Mouse (Mus musculus): ENCODE results near the gene Dnaja3. TPM values are rescaled to one million over a fixed set of nuclear protein-coding genes. Genes with fewer than 3 reads are reported as not detected.

Dnaja3 gene
- polyA plus RNA-seq, 1 experiment, result 72.9 TPM

DNA sequence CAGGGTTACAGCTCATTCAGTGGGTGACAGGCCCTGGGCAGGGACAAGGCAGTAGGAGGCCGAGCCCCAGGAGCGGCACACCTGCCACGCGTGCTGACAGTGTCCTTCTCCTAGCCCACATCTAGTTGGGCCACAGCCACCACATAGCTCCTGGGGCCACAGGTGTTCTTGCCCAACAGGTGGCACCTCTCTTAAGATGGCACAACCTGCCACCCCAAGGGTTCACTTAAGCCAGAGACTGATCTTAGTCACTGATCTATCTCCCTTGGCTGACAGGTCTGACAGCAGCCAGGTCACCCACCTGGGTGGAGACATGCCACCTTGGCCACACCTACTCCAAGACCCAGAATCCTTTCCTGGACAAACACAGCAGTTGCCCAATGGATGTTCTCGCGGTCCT is 3.1 kb downstream of the Dnaja3 start:
- WGBS, result 38% methylated on average over 6 of the region's 6 CpGs
- no peaks in the 10 kb centered on the region for H3K27me3 ChIP-seq (replicated peaks; ENCODE audit: control insufficient read depth, insufficient read depth, low read length)
- H3K4me1 ChIP-seq (ENCODE audit: control insufficient read depth, insufficient read depth, low read length), result peaks cover 56% of the 10 kb centered on the region
- H3K27ac ChIP-seq (ENCODE audit: insufficient read depth, low read depth, low read length), result peak overlapping the region; percentile 77
- no peak for TF ChIP-seq POLR2A (IDR thresholded peaks at IDR 0.05; ENCODE audit: low read depth, low read length)
- TF ChIP-seq CTCF (conservative IDR thresholded peaks at IDR 0.05; ENCODE audit: insufficient read depth, insufficient read length, low read depth, low read length), result no peak
- no peaks in the 10 kb centered on the region for H3K36me3 ChIP-seq (ENCODE audit: control insufficient read depth, insufficient read depth, low read length)
- DNase-seq, result no peak
- peak overlapping the region; percentile 4; the same call in 1 of the 2 replicates for H3K4me3 ChIP-seq (ENCODE audit: insufficient read depth, low read depth, low read length)

DNA sequence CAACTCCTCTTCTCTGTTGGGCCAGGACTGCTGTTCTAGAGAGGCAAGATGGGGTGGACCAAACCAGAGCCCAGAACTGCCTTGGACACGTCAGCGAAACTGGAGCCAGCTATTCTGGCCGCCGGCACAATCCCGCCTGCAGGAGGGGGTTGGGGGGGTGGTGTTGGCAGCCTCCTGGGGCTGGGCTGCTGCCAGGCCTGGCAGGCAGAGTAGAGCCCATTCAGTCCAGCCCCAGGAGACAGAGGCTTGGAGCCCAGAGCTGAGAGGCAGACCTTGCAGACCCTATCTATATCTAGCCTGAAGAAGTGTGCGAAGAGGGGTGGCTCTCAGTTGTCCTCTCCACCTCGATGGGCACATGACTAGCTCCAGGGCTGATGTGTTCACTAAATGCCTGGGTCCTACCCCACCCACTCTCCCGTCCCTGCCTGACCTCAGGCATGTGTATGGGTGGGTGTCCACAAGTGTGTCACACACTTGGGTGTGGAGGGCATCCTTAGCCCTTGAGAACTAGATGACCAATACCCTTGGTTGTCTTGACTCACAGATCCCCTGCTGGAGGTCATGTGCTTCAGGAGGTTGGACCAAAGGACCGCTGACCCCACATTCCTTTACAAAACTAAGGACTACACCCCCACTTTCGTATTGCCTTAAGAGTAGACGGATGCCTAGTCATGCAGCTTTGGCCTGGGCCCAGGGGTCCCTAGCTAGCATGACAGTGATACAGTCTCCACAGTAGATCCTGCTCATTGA is 4.1 kb downstream of the Dnaja3 start:
- Histone ChIP-seq H3K27ac (ENCODE audit: insufficient read depth, low read depth, low read length) (peak overlapping the region; percentile 78), H3K36me3 (ENCODE audit: control insufficient read depth, insufficient read depth, low read length) (no peaks in the 10 kb centered on the region), H3K4me1 (ENCODE audit: control insufficient read depth, insufficient read depth, low read length) (peaks cover 61% of the 10 kb centered on the region), H3K27me3 (replicated peaks; ENCODE audit: control insufficient read depth, insufficient read depth, low read length) (no peaks in the 10 kb centered on the region), H3K4me3 (ENCODE audit: insufficient read depth, low read depth, low read length) (no peak overlapping the region)
- DNase-seq, result peak; percentile 94
- WGBS, result 22% methylated on average over 11 of the region's 11 CpGs
- TF ChIP-seq POLR2A (IDR thresholded peaks at IDR 0.05; ENCODE audit: low read depth, low read length), result no peak
- TF ChIP-seq CTCF (conservative IDR thresholded peaks at IDR 0.05; ENCODE audit: insufficient read depth, insufficient read length, low read depth, low read length), result no peak

DNA sequence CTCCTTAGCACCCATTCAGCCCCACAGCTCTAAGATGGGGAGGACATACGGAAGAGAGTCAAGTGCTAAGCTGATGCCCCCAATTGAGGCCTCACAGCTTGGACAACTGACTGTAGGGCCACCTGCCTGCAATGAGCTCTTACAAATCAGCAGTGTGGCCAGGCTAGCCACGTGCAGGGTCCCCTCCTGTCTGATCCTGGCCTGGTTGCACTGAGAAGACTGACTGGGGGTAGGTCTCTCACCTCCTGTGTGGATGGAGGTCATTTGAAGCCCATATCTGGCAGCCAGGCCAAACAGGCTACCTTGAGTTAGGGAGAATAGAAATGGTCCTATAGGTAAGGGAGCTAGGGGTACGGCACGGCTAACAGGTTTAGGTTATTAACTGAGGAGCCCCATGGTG is 6.1 kb downstream of the Dnaja3 start:
- no peaks in the 10 kb centered on the region for H3K36me3 ChIP-seq (ENCODE audit: control insufficient read depth, insufficient read depth, low read length)
- H3K4me1 ChIP-seq (ENCODE audit: control insufficient read depth, insufficient read depth, low read length), result peaks cover 64% of the 10 kb centered on the region

DNA sequence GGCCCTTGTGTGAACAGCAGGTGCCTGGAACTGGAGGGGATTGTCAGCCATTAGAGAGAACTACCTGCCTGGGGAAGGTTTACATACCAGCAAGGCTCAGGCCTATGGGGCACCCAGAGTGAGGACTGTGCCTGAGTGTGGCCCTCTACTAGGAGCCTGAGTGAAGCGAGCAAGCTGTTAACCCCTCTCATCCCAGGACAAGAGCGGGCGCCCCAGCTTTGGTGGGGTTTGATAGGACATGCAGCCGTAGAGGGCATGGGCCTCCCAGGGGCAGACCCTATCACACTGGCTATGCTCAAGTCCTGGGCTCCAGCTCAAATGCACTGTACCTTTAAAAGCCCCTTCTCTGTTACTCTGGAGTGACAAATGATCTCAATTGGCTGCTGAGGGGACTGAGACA is 7.0 kb downstream of the Dnaja3 start:
- 88% methylated on average over 4 of the region's 4 CpGs for WGBS
- DNase-seq, result no peak
- Histone ChIP-seq H3K27ac (ENCODE audit: insufficient read depth, low read depth, low read length) (no peak overlapping the region), H3K27me3 (replicated peaks; ENCODE audit: control insufficient read depth, insufficient read depth, low read length) (no peaks in the 10 kb centered on the region), H3K4me1 (ENCODE audit: control insufficient read depth, insufficient read depth, low read length) (peaks cover 59% of the 10 kb centered on the region), H3K36me3 (ENCODE audit: control insufficient read depth, insufficient read depth, low read length) (no peaks in the 10 kb centered on the region), H3K4me3 (ENCODE audit: insufficient read depth, low read depth, low read length) (no peak overlapping the region)
- TF ChIP-seq CTCF (conservative IDR thresholded peaks at IDR 0.05; ENCODE audit: insufficient read depth, insufficient read length, low read depth, low read length), result no peak

More for the DNA sequence above, 6.1 kb downstream of the Dnaja3 start:
- TF ChIP-seq POLR2A (IDR thresholded peaks at IDR 0.05; ENCODE audit: low read depth, low read length) (no peak), CTCF (conservative IDR thresholded peaks at IDR 0.05; ENCODE audit: insufficient read depth, insufficient read length, low read depth, low read length) (no peak)
- 68% methylated on average over 4 of the region's 4 CpGs for WGBS
- no peak for DNase-seq
- Histone ChIP-seq H3K27me3 (replicated peaks; ENCODE audit: control insufficient read depth, insufficient read depth, low read length) (no peaks in the 10 kb centered on the region), H3K4me3 (ENCODE audit: insufficient read depth, low read depth, low read length) (no peak overlapping the region), H3K27ac (ENCODE audit: insufficient read depth, low read depth, low read length) (0 out of 2 replicates have a peak overlapping the region, but pooled peaks have one; percentile 14)

DNA sequence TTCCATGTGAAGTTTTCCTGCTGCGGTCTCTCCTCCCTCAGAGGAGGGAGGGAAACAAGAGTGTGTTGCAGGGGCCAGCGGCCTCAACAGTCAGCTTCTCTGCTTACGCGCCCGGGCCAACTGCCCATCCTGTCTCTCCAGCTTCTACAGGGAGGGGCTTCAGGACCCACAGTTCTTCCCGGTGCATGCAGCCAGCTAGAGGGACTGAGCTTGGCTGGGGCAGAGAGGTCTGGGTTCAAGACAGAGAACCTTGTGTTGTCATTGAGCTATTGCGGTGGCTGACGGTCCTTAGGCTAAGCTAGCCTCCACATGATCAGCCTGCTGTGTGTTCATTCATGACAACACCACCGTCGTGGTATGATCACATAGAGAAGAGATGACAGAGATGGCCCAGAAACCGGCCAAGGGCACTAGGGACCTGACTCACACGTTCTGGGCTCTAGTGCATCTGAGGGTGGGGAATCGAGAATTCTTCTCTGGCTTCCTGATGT is 7.9 kb downstream of the Dnaja3 start:
- Histone ChIP-seq H3K4me1 (ENCODE audit: control insufficient read depth, insufficient read depth, low read length) (peaks cover 62% of the 10 kb centered on the region), H3K4me3 (ENCODE audit: insufficient read depth, low read depth, low read length) (no peak overlapping the region), H3K27me3 (replicated peaks; ENCODE audit: control insufficient read depth, insufficient read depth, low read length) (no peaks in the 10 kb centered on the region), H3K27ac (ENCODE audit: insufficient read depth, low read depth, low read length) (peak overlapping the region; percentile 10; the same call in 1 of the 2 replicates), H3K36me3 (ENCODE audit: control insufficient read depth, insufficient read depth, low read length) (no peaks in the 10 kb centered on the region)
- no peak for DNase-seq
- 52% methylated on average over 13 of the region's 13 CpGs for WGBS
- TF ChIP-seq POLR2A (IDR thresholded peaks at IDR 0.05; ENCODE audit: low read depth, low read length) (no peak), CTCF (conservative IDR thresholded peaks at IDR 0.05; ENCODE audit: insufficient read depth, insufficient read length, low read depth, low read length) (no peak)

DNA sequence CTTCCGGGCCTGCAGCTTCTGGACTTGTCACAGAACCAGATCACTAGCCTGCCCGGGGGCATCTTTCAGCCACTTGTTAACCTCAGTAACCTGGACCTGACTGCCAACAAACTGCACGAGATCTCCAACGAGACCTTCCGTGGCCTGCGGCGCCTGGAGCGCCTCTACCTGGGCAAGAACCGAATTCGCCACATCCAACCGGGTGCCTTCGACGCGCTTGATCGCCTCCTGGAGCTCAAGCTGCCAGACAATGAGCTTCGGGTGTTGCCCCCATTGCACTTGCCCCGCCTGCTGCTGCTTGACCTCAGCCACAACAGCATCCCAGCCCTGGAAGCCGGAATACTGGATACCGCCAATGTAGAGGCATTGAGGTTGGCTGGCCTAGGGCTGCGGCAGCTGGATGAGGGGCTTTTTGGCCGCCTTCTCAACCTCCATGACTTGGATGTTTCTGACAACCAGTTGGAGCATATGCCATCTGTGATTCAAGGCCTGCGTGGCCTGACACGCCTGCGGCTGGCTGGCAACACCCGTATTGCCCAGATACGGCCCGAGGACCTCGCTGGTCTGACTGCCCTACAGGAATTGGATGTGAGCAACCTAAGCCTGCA is 8.7 kb downstream of the Dnaja3 start:
- no peak overlapping the region for H3K27ac ChIP-seq (ENCODE audit: insufficient read depth, low read depth, low read length)
- DNase-seq, result peak; percentile 86
- H3K4me1 ChIP-seq (ENCODE audit: control insufficient read depth, insufficient read depth, low read length), result peaks cover 62% of the 10 kb centered on the region
- 53% methylated on average over 28 of the region's 28 CpGs for WGBS
- no peak overlapping the region for H3K4me3 ChIP-seq (ENCODE audit: insufficient read depth, low read depth, low read length)
- no peaks in the 10 kb centered on the region for H3K27me3 ChIP-seq (replicated peaks; ENCODE audit: control insufficient read depth, insufficient read depth, low read length)
- TF ChIP-seq CTCF (conservative IDR thresholded peaks at IDR 0.05; ENCODE audit: insufficient read depth, insufficient read length, low read depth, low read length), result no peak
- no peak for TF ChIP-seq POLR2A (IDR thresholded peaks at IDR 0.05; ENCODE audit: low read depth, low read length)
- no peaks in the 10 kb centered on the region for H3K36me3 ChIP-seq (ENCODE audit: control insufficient read depth, insufficient read depth, low read length)

DNA sequence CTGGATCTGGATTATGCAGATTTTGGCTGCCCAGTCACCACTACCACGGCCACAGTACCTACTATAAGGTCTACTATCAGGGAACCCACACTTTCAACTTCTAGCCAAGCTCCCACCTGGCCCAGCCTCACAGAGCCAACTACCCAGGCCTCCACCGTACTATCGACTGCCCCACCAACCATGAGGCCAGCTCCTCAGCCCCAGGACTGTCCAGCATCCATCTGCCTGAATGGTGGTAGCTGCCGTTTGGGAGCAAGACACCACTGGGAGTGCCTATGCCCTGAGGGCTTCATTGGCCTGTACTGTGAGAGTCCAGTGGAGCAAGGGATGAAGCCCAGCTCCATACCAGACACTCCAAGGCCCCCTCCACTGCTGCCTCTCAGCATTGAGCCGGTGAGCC is 9.4 kb downstream of the Dnaja3 start:
- 78% methylated on average over 5 of the region's 5 CpGs for WGBS
- no peaks in the 10 kb centered on the region for H3K36me3 ChIP-seq (ENCODE audit: control insufficient read depth, insufficient read depth, low read length)
- TF ChIP-seq CTCF (conservative IDR thresholded peaks at IDR 0.05; ENCODE audit: insufficient read depth, insufficient read length, low read depth, low read length) (no peak), POLR2A (IDR thresholded peaks at IDR 0.05; ENCODE audit: low read depth, low read length) (no peak)
- H3K4me3 ChIP-seq (ENCODE audit: insufficient read depth, low read depth, low read length), result no peak overlapping the region
- peaks cover 63% of the 10 kb centered on the region for H3K4me1 ChIP-seq (ENCODE audit: control insufficient read depth, insufficient read depth, low read length)
- no peaks in the 10 kb centered on the region for H3K27me3 ChIP-seq (replicated peaks; ENCODE audit: control insufficient read depth, insufficient read depth, low read length)
- no peak overlapping the region for H3K27ac ChIP-seq (ENCODE audit: insufficient read depth, low read depth, low read length)
- DNase-seq, result no peak

Data from kidney, adult 2 months (tissue).